Mouse (Mus musculus) B cell, adult 62 days (primary cell): ENCODE data around the gene U2af1. TPM values are rescaled to one million over a fixed set of nuclear protein-coding genes. Genes with fewer than 3 reads are reported as not detected.

Source experiments
- total RNA-seq: library from RNA; stranded (reverse); gene quantifications from 4 replicates; pipeline ENCODE4 v1.2.4, GENCODE M21; 2023

U2af1 gene
- total RNA-seq: 345 to 362 TPM (median 356 TPM) in 4 replicates

GRCm38 (mm10) chr17:31658468-31659185 lies at the start of gene U2af1:
Gene U2af1 (minus strand): TSS chr17:31658892.

GRCm38 (mm10) chr17:31677507-31677906 lies 18.8 kb upstream of the U2af1 start, which contains the start of gene Cryaa:
Gene Cryaa (plus strand): TSS chr17:31677807.

GRCm38 (mm10) chr17:31636942-31637811 lies 21.5 kb downstream of the U2af1 start, which contains the start of gene Cbs:
Gene Cbs (minus strand): TSS chr17:31637238.

Other genes with a start within 250 kb of the U2af1 start
- gene Wdr4, start 138.9 kb downstream of the U2af1 start, total RNA-seq: 40.3 to 44.2 TPM (median 42.3 TPM) in 4 replicates
- 82.8 to 96.1 TPM (median 90.8 TPM) in 4 replicates for gene Ndufv3, start 138.8 kb downstream of the U2af1 start, total RNA-seq
- 34.4 to 48.6 TPM (median 37.6 TPM) in 4 replicates for gene Pknox1, start 94.2 kb downstream of the U2af1 start, total RNA-seq
- gene Cbs, start 21.7 kb downstream of the U2af1 start, total RNA-seq: 0.51 to 3.5 TPM in 2 of 4 replicates, not detected in the others
- gene Cryaa, start 18.9 kb upstream of the U2af1 start, total RNA-seq: not detected in 4 replicates
- 722 to 784 TPM (median 756 TPM) in 4 replicates for gene Sik1, start 196.9 kb upstream of the U2af1 start, total RNA-seq